Mouse (Mus musculus) olfactory bulb, adult 2 months (tissue): ENCODE data around the gene Pkd1l3. TPM values are rescaled to one million over a fixed set of nuclear protein-coding genes. Genes with fewer than 3 reads are reported as not detected.

Experiments used
- H3K27ac ChIP-seq: fragments of 200-500 bp; 2 replicates; pipeline ENCODE4 v1.5.1; 2012; ENCODE audit warnings: low read depth, low read length; ENCODE audit not compliant: insufficient read depth
- H3K4me1 ChIP-seq: fragments of 200-500 bp; 2 replicates; pipeline ENCODE4 v1.6.1; 2012; ENCODE audit warnings: low read length; ENCODE audit not compliant: control insufficient read depth, insufficient read depth
- H3K4me3 ChIP-seq: fragments of 200-500 bp; 2 replicates; pipeline ENCODE4 v1.5.1; 2012; ENCODE audit warnings: mild to moderate bottlenecking, low read depth, low read length, moderate library complexity; ENCODE audit not compliant: insufficient read depth
- CTCF ChIP-seq: fragments of 200-500 bp; IDR thresholded peaks from 2 replicates; pipeline ENCODE4 v1.5.1; 2012; ENCODE audit warnings: low read depth, mild to moderate bottlenecking, low read length, moderate library complexity; ENCODE audit not compliant: insufficient read depth
- POLR2A ChIP-seq: fragments of 200-500 bp; IDR thresholded peaks from 2 replicates; pipeline ENCODE4 v1.6.1; 2012; ENCODE audit warnings: mild to moderate bottlenecking, low read depth, low read length, moderate library complexity; ENCODE audit not compliant: insufficient read depth
- WGBS: fragments of 180-500 bp; shearing (Covaris S2); methylation state at CpG from one replicate; pipeline ENCODE4 v1.1.7; 2018; 5-methylcytosine and 5-hydroxymethylcytosine counted together
- polyA plus RNA-seq: library from polyadenylated mRNA; stranded (reverse); fragments of >200 nt; gene quantifications from 2 replicates; pipeline ENCODE4 v1.2.4, GENCODE M21; 2012; ENCODE audit warnings: low replicate concordance; ENCODE audit not compliant: missing spikeins, insufficient read depth, insufficient read length

The Pkd1l3 gene
- polyA plus RNA-seq, 1 experiment = not detected

DNA sequence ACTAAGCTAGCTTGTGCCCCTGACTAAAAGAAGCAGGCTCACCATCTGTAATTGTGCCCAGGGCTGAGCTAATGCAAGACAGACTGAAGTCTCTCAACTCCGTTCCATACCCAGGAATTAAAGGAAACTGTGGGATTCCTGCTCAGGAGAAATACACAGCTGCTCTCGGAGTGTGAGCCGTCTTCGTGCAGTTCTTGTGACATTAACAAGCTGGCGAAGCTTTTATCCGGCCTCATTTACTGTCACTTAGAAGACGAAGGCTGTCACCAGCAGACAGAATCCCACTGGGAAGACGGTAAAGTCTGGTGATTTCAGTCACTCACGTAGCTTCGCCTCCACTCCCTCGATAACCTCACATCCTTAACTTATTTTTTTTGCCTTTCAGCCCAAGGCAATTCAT is 33.0 kb downstream of the Pkd1l3 start:
- Histone ChIP-seq H3K4me1 (no peaks in the 10 kb centered on the region), H3K27ac (no peak overlapping the region), H3K4me3 (no peak overlapping the region)
- TF ChIP-seq CTCF = no peak
- TF ChIP-seq POLR2A = no peak
- 60% methylated on average over 11 of the region's 11 CpGs for WGBS

DNA sequence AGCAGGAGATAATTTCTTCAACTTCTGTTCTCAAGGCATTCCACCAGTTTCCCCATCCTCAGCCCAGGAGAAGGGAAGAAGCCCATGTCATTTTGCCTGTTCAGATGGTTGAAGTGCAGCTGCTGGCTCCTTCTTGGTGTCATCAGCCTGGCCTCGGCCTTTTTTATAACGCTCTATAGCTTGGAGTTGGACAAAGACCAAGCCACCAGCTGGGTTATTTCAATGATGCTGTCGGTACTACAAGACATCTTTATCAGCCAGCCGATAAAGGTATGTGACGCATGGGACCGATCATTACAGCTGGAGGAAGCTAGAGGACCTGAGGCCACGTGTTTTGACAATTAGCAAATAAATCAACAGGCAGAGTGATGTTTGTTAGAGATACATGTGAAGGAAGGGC is 34.2 kb downstream of the Pkd1l3 start:
- Histone ChIP-seq H3K27ac (no peak overlapping the region), H3K4me3 (no peak overlapping the region), H3K4me1 (no peaks in the 10 kb centered on the region)
- no peak for TF ChIP-seq POLR2A
- no peak for TF ChIP-seq CTCF
- 74% methylated on average over 7 of the region's 7 CpGs for WGBS

DNA sequence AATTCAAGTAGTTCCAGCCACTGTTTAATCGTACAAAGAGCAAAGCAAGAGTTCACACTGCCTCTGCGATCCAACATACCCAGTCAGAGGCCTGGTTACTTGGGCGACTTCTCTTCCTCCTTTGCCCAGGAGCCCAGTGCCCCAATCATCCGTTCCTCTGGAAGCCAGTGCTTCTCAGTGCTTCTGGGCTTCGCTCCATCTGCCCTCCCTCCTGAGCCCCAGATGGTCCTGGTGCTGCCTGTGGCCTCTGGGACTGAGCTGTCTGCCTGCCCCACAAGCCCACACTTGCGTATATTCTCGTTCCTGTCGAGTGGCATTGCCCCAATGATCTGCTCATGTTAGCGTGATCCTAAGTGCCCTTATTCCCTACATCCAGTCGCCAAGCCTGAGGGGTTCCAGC is 36.5 kb downstream of the Pkd1l3 start:
- H3K4me3 ChIP-seq = no peak overlapping the region
- TF ChIP-seq CTCF (no peak), POLR2A (no peak)
- no peaks in the 10 kb centered on the region for H3K4me1 ChIP-seq
- no peak overlapping the region for H3K27ac ChIP-seq
- WGBS = 80% methylated on average over 10 of the region's 10 CpGs

DNA sequence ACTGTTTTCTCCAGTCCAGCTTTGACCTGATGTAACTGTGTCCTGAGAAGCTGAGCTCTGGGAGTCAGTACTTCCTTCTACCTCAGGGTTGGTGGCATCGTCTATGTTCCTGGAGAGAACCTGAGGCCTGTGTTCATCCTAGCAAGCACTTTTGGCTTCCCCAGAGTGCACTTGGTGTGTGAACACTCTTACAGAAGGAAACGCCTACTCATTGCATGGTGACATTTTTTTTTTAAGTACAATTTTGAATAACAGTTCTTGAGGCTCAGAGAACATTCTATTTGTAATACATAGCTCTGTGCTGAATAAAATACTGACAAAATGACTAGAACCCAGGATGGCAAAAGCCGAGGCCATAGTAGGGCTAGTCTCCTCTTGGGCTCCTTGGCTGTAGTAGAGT is 42.5 kb downstream of the Pkd1l3 start:
- 83% methylated on average over 3 of the region's 3 CpGs for WGBS
- TF ChIP-seq CTCF (no peak), POLR2A (no peak)
- Histone ChIP-seq H3K27ac (no peak overlapping the region), H3K4me3 (no peak overlapping the region), H3K4me1 (no peaks in the 10 kb centered on the region)

DNA sequence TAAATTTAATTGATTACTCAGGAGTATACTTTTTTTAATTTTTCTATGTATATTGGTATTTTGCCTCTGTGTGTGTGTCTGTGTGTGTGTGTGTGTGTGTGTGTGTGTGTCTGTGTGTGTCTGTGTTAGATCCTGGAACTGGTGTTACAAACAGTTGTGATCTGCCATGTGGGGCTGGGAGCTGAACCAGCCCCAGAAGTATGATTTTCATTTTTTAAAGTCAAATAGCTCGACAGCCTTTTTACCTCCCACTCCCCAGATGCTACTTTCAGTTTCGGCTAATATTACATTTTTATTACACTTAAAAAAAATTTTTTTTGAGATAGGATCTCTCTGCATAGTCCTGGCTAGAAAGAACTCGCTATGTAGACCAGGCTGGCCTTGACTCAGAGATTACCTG is 48.0 kb downstream of the Pkd1l3 start:
- TF ChIP-seq POLR2A (no peak), CTCF (no peak)
- Histone ChIP-seq H3K27ac (no peak overlapping the region), H3K4me1 (no peaks in the 10 kb centered on the region), H3K4me3 (no peak overlapping the region)
- WGBS = 87% methylated on average over 3 of the region's 3 CpGs

DNA sequence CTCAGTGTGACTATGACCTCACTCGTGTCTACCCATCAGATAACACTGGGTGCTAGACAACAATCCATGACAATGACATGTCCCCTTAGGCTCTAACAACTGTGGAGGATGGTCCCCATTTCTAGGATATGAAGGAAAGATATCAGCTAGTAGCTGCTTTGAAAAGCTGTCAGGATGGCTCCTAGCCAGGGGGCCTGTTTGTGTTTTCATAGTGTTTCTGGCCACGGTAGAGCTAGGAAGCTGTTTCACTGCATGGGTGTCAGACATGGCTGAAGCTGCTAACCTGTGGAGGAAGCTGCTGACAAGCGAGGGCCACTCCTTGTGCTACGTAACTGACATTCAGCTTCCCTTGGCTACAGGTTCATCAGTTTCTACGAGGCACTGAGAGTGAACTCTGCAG is 52.3 kb downstream of the Pkd1l3 start:
- WGBS = 79% methylated on average over 5 of the region's 5 CpGs
- H3K4me3 ChIP-seq = no peak overlapping the region
- TF ChIP-seq POLR2A (no peak), CTCF (no peak)
- no peak overlapping the region for H3K27ac ChIP-seq
- H3K4me1 ChIP-seq = no peaks in the 10 kb centered on the region

DNA sequence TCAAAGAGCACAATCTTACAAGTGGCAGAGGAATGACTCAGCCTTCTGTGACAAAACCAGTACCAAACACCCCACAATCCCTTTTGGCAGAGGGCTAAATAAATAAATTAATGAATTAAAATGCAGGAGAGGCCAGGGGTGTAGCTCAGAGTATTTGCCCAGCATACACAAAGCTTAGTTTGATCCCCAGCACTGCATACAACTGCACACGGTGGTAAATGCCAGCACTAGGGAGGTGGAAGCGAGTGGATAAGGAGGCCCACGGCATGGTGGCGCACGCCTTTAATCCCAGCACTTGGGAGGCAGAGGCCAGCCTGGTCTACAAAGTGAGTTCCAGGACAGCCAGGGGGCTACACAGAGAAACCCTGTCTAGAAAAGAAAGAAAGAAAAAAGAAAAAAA is 58.3 kb downstream of the Pkd1l3 start:
- Histone ChIP-seq H3K4me1 (no peaks in the 10 kb centered on the region), H3K27ac (no peak overlapping the region), H3K4me3 (no peak overlapping the region)
- TF ChIP-seq POLR2A (no peak), CTCF (no peak)
- WGBS = 77% methylated on average over 5 of the region's 5 CpGs

DNA sequence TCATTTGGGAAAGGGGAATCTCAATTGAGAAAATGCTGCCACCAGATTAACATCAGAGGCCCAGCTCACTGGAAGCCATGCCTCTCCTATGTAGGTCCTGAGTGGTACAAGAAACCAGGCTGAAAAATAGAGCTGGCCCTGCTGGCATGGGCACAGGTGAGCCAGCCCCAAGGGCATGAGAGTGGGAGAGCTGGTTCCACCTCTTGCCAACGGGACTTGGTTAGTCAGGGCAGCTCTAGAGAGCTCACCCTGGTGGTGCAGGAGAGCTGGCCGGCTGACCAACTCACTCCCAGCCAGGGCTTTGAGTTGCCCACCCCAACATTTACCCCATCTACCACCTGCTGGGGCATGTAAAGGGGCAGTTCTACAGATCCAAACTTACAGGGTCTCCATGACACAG is 59.3 kb downstream of the Pkd1l3 start:
- WGBS = 98% methylated on average over 2 of the region's 2 CpGs
- Histone ChIP-seq H3K4me3 (no peak overlapping the region), H3K27ac (no peak overlapping the region), H3K4me1 (no peaks in the 10 kb centered on the region)
- TF ChIP-seq CTCF (no peak), POLR2A (no peak)

DNA sequence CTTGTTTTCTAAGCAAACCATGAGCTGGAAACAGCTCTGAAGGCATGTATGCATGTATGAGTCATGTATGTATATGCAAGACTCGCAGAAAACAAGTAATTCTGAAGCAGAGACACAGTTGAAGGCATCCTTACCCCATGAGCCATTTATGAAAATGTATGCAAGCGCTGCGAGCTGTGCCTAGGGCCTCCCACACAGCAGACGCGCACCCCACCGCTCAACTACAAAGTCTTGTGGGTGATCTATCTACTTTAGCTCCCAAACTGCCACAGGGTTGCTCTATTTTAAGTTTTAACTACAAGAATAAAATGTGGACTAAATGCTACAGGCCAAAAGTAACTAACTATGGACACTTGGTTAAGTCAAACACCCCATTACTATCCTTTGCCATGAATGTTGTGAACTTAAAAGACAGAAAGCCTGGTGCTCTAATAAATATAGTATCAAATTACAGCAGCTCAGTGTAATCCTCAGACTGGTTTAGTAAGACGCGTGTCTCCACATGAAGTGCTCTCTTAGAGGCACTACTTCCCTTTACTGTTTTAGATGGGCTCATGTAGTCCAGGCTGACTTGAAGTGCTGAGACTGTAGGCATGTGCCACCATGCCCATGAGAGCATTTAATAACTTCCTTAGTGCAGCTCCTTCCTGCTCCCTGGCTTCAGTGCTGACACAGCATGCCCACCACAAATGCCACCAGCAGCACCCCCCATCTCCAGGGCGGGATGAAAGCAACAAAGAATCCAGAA is 61.8 kb downstream of the Pkd1l3 start:
- no peak for TF ChIP-seq CTCF
- no peak for TF ChIP-seq POLR2A
- Histone ChIP-seq H3K27ac (no peak overlapping the region), H3K4me3 (no peak overlapping the region), H3K4me1 (no peaks in the 10 kb centered on the region)
- WGBS = 80% methylated on average over 9 of the region's 9 CpGs
